Mouse (Mus musculus) testis, postnatal 10 days (tissue): ENCODE results near the gene Gm8439.
A peak's percentile ranks its signal among the peaks of the same experiment; 100 is the strongest.
"Not testable (repeated sequence)": the region's sequence is repeated elsewhere in the genome, so short reads cannot be mapped to it uniquely, and the experiment has no call there.

ENCODE experiments used
- DNase-seq: peaks from one replicate; pipeline ENCODE4 v3.0.0; 2021; ENCODE audit warnings: low spot score

The Gm8439 gene

DNA sequence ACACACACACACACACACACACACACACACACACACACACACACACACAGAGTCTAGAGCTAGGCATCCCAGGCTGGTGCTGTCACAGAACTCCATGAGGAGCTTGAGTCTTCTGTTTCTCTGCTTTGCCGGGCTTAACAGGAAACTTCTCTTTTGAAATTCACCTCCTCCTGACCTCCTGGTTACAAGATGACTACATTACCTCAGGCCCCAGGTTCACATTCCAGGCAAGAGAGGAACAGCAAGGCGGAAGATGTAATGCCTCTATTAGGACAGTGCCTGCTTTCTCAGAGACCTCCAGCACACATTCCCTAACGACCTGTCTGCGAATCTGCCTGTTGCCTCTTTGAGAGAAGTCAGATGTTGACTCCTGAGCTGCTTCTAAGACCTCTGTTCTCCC, at the start of gene Gm8439:
Gene Gm8439, plus strand, starts transcription at position 301 of the 400 bp plus-strand sequence.
- DNase-seq = no peak

DNA sequence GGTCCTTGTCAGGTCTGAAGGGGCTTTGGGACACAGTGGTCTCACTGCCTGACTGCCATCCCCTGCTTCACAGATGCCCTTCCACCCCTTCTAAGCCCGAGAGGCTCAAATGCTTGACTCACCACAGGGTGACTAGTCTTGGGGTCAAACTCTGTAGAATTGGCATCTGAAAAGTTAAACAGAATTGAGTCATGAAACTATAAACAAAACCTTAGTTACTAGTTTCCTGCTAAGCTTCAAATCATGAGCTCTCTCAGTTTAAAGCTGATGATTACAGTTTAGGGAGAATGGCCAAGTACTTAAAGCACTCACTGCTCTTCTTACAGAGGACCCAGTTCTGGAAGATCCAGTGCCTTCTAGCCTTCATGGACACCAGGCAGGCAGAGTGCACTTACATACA, 43.6 kb upstream of the Gm8439 start:
- no peak for DNase-seq

DNA sequence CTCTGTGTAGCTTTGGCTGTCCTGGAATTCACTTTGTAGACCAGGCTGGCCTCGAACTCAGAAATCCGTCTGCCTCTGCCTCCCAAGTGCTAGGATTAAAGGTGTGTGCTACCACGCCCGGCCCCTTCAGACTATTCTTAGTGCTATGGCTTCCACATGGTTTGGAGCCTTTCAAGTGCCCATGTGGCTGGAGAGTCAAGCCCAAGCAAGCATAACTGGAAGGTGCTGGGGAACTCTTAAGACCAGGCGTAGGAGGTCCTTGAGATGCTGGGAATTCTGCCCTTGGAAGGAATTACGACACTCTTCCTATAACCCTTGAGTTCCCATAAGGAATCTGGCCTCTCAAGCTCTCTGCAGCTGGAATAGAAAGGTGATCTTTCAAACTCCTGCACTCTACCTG, 32.0 kb upstream of the Gm8439 start:
- no peak for DNase-seq

DNA sequence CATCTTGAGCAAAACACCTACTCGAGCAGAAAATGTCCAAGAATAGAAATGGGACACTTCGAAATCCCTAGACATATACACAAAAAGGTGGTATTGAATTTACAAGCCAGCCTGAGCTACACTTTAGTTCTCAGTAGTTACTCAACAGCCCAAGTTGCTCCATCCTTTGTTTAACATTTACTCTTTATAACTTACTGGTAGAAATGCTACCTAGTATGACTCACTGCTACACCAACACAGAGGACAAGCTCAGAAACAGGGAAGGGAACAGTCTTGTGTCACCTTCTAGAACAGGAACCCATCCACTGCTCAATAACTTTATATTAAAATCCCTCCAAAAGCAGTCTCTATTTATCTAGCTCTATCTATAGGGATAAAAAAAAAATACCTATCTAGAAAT, 22.8 kb upstream of the Gm8439 start:
- DNase-seq = no peak

DNA sequence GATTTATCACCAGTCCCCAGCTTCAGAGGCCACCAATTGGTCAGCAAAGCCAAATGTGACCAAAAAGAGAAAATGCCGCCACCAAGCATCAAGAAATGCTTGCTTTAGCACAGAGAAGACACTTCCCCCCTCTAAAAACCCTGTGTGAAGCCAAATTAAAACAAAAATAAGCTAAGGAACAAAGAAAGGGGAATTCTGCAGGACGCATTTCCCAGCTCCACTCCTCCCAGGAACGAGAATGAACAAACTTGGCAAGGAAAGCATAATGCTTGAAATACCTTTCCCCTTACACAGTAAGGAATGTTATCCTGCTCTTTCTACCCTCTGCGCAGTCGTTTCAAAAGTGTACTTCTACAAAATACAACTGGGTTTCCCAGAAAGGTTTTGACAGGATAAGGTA, 20.5 kb upstream of the Gm8439 start:
- no peak for DNase-seq

DNA sequence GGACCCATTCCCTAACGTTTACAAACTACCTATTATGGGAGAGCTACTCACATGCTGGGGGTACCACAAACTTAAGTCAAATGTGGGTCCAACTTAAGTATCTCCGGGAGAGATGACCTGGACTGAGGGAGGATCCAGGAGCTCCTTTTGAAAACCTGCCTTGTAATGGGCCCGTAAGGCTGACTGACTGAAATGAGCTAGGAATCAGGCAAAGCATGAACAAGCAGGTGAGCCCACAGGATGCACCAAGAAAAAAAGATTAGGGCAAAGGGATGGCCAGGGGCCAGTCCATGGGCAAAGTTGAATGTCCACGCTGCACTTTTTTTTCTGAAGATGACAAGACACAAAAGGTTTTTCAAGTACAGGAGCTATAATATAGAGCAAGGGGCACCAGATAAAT, 19.5 kb upstream of the Gm8439 start:
- no peak for DNase-seq

DNA sequence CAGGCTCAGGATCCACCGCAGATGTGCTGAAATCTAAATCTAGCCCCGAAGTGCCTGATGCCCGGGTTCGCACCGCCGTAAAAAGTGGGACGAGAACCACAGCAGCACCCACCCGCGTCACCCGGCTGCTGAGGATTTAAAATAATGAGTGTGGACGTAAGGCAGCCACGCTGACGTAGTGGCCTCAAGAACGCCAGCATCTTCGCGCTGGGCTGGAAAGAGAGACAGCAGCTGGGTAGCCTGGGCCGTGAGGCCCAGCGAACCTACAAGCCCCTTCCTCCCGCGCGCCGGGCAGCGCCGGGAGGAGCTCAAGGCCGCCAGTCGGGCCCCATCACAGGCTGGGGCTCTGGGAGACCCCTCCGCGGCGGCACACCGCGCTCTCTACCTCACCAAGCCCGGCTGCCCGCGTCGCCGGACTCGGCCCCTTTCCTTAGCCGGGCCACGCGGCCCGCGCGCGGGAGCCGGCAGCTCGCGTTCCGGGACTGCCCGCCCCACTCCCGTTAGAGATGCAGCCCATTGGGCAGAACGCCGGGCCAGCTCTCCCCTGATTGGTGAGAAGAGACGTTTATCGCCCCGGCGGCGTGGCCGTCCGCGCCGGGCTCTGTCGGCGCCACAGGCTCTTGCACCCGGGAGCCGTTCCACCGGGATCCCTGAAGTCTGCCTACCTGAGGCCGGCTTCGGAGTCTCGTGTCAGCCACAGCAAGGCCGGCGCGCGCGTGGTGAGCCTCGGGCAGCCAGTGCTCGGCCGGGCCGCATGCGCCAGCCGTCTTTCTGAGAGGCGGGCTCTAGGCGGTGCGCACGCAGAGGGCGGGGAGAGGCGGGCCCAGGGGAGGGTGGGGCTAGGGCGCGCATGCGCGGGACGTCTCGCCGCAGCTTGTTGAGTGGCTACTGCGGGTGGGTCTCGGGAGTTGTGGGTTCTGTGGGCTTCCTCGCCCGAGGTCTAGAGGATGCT, 18.8 kb upstream of the Gm8439 start, which contains the start of gene Ctps:
Gene Ctps, minus strand, starts transcription at position 791 of the 952 bp plus-strand sequence.
- DNase-seq = peak; percentile 96

DNA sequence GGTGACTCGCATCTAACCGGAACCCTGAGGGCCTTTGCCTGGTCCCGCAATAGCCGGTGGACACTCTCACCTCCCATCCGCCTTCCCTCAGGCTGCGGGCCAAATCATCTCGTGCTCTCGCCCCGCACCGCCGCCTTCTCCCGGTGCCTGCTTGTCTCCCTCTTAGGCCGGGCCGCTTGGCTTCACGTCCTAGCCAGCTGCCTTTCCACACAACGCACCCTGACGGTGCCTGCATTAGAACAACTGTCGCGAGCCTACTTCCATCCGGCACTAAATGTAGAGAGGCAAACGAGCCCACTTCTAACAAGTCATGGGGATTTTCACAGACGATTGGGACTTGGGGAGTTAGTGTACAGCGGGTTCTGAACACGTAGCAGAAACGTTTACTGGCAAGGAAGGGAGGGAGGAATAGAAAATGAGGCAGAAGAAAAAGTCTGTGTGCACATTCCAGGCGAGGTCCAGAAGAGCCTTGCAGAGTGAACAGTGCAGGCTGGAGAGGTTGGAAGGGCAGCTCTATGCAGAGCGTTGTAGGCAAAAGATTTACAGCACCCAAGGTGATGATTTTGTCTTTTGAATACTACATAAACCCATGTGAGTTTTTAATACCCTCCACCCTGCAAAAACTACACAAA, 18.0 kb upstream of the Gm8439 start:
- no peak for DNase-seq

- no peak for DNase-seq
These were observed 17.5 kb upstream of the Gm8439 start for GRCm38 (mm10) chr4:120571070-120571464.

GRCm38 (mm10) chr4:120571691-120572090, 16.9 kb upstream of the Gm8439 start:
- DNase-seq = no peak

GRCm38 (mm10) chr4:120580894-120581293, 7.7 kb upstream of the Gm8439 start:
- no peak for DNase-seq

DNA sequence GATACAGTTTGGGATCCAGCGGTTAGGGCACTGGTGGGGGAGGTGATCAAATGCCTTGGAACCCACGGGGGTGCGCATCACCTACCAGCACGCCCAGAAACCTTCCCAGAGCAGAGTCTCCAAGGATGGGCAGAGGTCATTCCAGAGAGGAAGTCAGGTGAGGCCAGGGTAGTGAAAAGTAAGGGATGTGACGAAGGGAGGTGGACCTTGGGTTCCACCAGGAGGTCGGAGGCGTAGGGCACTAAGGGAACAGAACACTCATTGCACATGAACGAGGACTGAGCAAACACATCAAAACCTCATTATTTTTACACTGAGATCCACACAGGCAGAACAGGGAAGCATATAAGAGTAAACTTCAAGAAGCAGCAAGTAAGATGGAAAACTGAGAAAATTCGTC, 6.8 kb upstream of the Gm8439 start:
- no peak for DNase-seq

DNA sequence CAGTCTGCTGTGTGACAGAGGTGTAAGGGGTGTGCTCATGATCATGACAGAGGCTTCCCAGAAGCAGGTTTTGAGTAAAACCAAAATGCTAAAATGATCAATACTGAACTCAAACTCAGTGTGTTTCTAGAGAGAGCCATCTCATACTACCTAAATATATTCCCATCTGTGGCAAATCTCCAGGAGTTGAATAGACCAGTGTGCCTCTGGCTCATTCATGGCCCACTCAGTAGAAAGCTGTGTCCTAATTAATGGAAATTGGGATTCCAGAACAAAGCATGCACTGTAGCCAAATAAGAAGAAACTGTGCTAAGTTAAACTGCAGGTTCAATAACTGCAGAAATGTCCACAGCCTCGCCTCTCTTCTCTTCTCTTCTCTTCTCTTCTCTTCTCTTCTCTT, 1.6 kb upstream of the Gm8439 start:
- no peak for DNase-seq

DNA sequence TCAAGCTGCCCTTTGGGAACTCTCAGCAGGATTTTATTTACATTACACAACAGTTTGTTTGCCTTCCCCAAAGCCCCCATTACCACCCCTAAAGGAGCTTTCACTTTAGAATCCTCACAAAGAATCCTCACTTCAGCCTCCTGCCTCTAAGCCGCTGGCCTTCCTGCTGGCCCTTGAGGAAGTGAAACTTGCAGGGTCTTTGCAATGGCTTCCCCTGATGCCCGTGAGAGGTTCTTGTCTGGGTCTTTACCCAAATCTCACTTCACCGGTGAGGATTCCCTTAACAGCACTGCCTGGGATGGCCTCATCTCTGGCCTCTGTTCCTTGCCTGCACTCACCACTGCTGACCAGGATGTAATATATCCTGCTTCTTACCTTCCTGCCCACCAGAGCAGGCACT, 525 bp downstream of the Gm8439 start:
- DNase-seq = no peak

GRCm38 (mm10) chr4:120589815-120590422, 1.4 kb downstream of the Gm8439 start:
- DNase-seq = peak; percentile 63

GRCm38 (mm10) chr4:120590973-120591372, 2.4 kb downstream of the Gm8439 start:
- DNase-seq = no peak

DNA sequence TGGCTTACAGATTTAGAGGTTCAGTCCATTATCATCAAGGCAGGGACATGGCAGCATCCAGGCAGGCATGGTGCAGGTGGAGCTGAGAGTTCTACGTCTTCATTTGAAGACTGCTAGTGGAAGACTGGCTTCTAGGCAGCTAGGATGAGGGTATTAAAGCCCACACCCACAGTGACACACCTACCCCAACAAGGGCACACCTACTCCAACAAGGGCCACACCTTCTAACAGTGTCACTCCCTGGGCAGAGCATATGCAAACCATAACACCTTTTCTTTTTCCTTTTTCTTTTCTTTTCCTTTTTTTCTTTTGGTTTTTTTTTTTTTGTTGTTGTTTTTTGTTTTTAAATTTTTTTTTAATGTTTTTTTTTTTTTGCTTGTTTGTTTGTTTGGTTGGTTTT, 7.7 kb downstream of the Gm8439 start:
- not testable (repeated sequence) for DNase-seq

GRCm38 (mm10) chr4:120598922-120599321, 10.4 kb downstream of the Gm8439 start:
- DNase-seq = no peak

GRCm38 (mm10) chr4:120601774-120602173, 13.2 kb downstream of the Gm8439 start:
- no peak for DNase-seq

DNA sequence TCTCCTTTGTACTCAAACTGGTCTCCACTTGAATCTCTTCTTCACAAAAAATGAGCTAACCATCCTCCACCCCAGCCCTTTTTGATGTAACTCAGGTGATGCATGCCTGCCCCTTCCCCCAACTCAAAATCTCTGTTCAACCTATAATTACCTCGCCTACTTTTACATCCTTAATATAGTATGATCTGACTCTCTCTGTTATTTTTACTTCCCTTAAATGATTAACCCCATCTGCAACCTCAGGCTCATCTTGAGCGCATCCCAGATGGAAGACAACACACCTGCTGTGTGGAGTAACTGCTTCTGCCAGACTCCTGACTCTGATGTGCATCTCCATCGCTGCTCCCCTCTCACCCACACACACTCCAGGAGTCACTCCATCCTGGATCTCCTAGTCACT, 14.1 kb downstream of the Gm8439 start:
- DNase-seq = no peak

GRCm38 (mm10) chr4:120606941-120607340, 18.4 kb downstream of the Gm8439 start:
- DNase-seq = no peak

DNA sequence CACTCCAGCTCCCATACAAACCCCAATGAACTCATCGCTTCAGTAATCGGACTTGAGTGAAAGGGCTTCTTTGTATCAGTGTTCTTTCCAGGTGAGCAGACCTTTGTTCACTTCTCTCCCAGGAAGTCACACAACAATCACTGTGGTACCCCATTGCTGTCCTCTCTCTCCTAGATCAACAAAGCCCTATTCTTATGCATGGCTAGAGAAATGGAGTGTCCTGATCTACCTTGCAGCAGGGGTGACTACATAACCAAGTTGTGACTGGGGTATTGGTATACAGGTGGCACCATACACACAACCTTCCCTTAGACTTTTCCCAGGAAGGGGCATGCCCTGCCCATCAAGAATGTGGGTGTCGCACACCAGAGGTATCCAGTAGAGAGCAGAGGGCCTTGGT, 22.5 kb downstream of the Gm8439 start:
- DNase-seq = no peak
